Mouse (Mus musculus) megakaryocyte, embryonic 14.5 days (primary cell): Measurements from ENCODE around the gene Grasp.

Experiments used
- FLI1 ChIP-seq: IDR thresholded peaks from 2 replicates; pipeline ENCODE4 v1.6.1; 2012; ENCODE audit warnings: low read length, inconsistent platforms, mixed read lengths
- GATA1 ChIP-seq: IDR thresholded peaks from 3 replicates; pipeline ENCODE4 v1.6.1; 2012; ENCODE audit warnings: mixed read lengths, low read length, inconsistent platforms, borderline replicate concordance

DNA sequence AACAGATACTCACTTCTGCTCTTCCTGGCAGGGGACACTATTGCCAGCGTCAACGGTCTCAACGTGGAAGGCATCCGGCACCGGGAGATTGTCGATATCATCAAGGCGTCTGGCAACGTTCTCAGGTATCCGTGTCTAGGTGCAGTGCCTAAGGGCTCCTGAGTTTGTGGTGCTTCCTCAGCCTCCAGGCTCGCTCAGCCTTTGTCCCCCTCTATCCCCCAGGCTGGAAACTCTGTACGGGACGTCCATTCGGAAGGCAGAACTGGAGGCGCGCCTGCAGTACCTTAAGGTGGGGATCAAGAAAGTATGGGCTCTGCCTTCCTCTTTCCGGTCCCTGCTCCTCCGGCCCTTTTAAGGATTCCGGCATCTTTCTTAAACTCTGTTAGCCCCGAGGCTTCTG lies 6.5 kb downstream of the Grasp start:
- no peak for TF ChIP-seq GATA1
- no peak for TF ChIP-seq FLI1
